Mouse (Mus musculus) kidney, adult 2 months (tissue): ENCODE data around the gene 4930469K13Rik. TPM values are rescaled to one million over a fixed set of nuclear protein-coding genes. Genes with fewer than 3 reads are reported as not detected.
A peak's percentile ranks its signal among the peaks of the same experiment; 100 is the strongest.

Experiments used
- DNase-seq: peaks from one replicate; pipeline ENCODE4 v3.0.0; 2021
- H3K27ac ChIP-seq: fragments of 200-500 bp; 2 replicates; pipeline ENCODE4 v1.5.1; 2012; ENCODE audit warnings: low read depth, low read length, control low read depth, inconsistent platforms; ENCODE audit not compliant: insufficient read depth
- H3K27me3 ChIP-seq: fragments of 200-500 bp; replicated peaks from 2 replicates; pipeline ENCODE4 v1.6.1; 2012; ENCODE audit warnings: mild to moderate bottlenecking, moderate library complexity, low read length, inconsistent platforms; ENCODE audit not compliant: control insufficient read depth, insufficient read depth
- H3K36me3 ChIP-seq: fragments of 200-500 bp; 2 replicates; pipeline ENCODE4 v1.6.1; 2012; ENCODE audit warnings: mild to moderate bottlenecking, moderate library complexity, low read length, inconsistent platforms; ENCODE audit not compliant: control insufficient read depth, insufficient read depth
- H3K4me1 ChIP-seq: fragments of 200-500 bp; 2 replicates; pipeline ENCODE4 v1.6.1; 2011; ENCODE audit warnings: low read length; ENCODE audit not compliant: control insufficient read depth, insufficient read depth
- H3K4me3 ChIP-seq: fragments of 200-500 bp; 2 replicates; pipeline ENCODE4 v1.5.1; 2011; ENCODE audit warnings: mild to moderate bottlenecking, low read depth, low read length, control low read depth; ENCODE audit not compliant: insufficient read depth
- CTCF ChIP-seq: fragments of 200-500 bp; conservative IDR thresholded peaks from 2 replicates; pipeline ENCODE4 v1.5.1; 2011; ENCODE audit warnings: low read depth, mild to moderate bottlenecking, control low read depth, low read length, moderate library complexity, mixed read lengths; ENCODE audit not compliant: insufficient read depth, insufficient read length
- POLR2A ChIP-seq: fragments of 200-500 bp; IDR thresholded peaks from one replicate; pipeline ENCODE4 v1.6.1; 2011; ENCODE audit warnings: low read depth, low read length, control low read depth
- WGBS: fragments of 180-500 bp; shearing (Covaris S2); methylation state at CpG from one replicate; pipeline ENCODE4 v1.1.7; 2018; 5-methylcytosine and 5-hydroxymethylcytosine counted together
- polyA plus RNA-seq: library from polyadenylated mRNA; depleted of rRNA; stranded (reverse); fragments of >200 nt; gene quantifications from 2 replicates; pipeline ENCODE4 v1.2.3, GENCODE M21; 2012

Gene 4930469K13Rik
- polyA plus RNA-seq, 1 experiment: 3.5 TPM

DNA sequence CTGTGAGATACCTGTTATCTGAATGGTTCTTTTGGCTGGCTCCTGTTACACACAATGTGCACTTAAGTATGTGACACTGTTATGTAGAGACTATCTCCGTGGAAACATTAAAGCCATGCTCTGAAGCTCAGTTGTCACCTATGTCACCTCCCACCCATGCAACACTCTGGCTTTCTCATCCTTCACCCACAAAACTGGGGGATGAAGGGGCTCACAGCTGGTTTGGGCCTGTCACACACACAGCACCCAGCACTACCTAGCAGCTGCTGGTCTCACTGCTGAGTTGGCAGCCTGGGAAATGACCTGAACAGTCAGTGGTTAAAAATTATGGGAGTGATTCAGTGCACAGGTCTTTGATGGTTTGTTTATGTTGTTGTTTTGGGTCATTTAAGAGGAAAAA lies 48.3 kb downstream of the 4930469K13Rik start:
- no peaks in the 10 kb centered on the region for H3K27me3 ChIP-seq
- no peaks in the 10 kb centered on the region for H3K36me3 ChIP-seq
- no peak overlapping the region for H3K27ac ChIP-seq
- no peaks in the 10 kb centered on the region for H3K4me1 ChIP-seq
- WGBS: 66% methylated on average over 1 of the region's 1 CpGs
- H3K4me3 ChIP-seq: no peak overlapping the region
- DNase-seq: no peak
- TF ChIP-seq CTCF: no peak
- no peak for TF ChIP-seq POLR2A

DNA sequence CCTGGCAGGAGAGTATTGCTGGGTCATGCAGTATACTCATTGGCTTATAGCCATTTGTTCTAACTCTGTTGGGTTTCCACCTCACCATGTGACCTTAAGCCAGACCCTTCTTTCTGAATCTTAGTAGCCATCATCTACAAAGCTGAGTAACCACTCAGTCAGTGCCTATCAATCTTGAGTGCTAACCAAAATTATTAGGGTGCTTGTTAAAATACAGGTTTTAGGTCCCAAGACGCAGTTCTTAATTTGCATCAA lies 49.3 kb downstream of the 4930469K13Rik start:
- no peaks in the 10 kb centered on the region for H3K4me1 ChIP-seq
- no peaks in the 10 kb centered on the region for H3K27me3 ChIP-seq
- no peaks in the 10 kb centered on the region for H3K36me3 ChIP-seq
- H3K4me3 ChIP-seq: no peak overlapping the region
- DNase-seq: no peak
- no peak for TF ChIP-seq CTCF
- TF ChIP-seq POLR2A: no peak
- H3K27ac ChIP-seq: no peak overlapping the region
- WGBS: 94% methylated on average over 1 of the region's 1 CpGs

DNA sequence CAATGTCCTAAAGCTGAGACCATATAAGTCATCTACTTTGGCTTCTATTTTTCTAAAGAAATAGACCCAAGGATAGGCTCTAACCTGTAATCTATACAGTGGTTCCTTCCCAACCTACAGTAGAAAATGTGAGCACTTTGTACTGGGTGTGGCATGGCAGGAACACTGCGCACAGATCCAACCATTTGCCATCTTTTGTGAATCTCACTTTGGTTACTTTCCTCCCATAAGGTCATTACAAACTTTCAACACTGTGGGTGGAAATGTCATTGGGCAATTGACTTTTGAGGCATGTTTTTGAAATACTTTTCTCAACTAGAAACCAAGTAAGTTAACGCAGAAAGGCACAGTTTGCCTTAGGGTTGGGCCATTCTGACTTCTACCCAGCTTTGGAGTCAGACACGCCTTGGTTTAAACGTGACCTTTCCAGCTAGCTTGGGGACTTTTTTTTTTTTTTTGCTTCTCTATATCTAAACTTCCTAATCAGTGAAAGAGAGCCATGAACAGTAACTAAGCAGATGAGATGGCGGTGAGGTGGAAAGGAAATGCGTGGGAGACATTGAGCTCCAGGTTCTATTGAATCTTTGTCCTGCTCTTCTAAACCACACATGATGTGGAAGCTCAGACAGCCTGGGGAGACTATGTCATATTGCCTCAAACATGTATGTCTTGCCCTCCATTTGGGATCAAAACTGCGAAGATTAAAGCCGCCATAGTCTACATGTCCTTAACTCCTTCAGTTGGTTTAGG lies 49.8 kb downstream of the 4930469K13Rik start:
- TF ChIP-seq CTCF (no peak), POLR2A (no peak)
- Histone ChIP-seq H3K4me1 (no peaks in the 10 kb centered on the region), H3K36me3 (no peaks in the 10 kb centered on the region), H3K27ac (no peak overlapping the region), H3K27me3 (no peaks in the 10 kb centered on the region), H3K4me3 (no peak overlapping the region)
- 85% methylated on average over 8 of the region's 8 CpGs for WGBS
- DNase-seq: no peak

DNA sequence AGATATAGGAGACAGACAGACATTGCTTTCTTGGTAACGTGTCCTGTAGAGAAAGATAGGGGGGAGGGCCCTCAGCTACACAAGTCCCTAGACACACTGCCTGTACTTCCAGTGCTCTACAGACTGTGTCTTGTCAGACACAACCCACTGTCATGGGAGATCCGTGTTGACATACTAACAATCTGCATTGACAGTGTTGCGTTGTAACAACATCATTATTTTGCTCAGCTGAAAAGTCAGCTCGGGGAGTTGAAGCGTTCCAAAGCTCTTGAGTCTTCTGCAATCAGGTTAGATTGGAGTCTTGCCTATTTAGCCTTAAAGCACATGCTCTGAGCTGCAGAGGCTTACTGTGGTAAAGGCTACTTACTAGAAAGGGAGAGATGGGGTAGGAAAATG lies 50.8 kb downstream of the 4930469K13Rik start:
- DNase-seq: no peak
- Histone ChIP-seq H3K27ac (no peak overlapping the region), H3K4me3 (0 out of 2 replicates have a peak overlapping the region, but pooled peaks have one; percentile 25), H3K36me3 (no peaks in the 10 kb centered on the region), H3K27me3 (no peaks in the 10 kb centered on the region), H3K4me1 (no peaks in the 10 kb centered on the region)
- TF ChIP-seq CTCF: no peak
- no peak for TF ChIP-seq POLR2A
- WGBS: 88% methylated on average over 5 of the region's 5 CpGs

DNA sequence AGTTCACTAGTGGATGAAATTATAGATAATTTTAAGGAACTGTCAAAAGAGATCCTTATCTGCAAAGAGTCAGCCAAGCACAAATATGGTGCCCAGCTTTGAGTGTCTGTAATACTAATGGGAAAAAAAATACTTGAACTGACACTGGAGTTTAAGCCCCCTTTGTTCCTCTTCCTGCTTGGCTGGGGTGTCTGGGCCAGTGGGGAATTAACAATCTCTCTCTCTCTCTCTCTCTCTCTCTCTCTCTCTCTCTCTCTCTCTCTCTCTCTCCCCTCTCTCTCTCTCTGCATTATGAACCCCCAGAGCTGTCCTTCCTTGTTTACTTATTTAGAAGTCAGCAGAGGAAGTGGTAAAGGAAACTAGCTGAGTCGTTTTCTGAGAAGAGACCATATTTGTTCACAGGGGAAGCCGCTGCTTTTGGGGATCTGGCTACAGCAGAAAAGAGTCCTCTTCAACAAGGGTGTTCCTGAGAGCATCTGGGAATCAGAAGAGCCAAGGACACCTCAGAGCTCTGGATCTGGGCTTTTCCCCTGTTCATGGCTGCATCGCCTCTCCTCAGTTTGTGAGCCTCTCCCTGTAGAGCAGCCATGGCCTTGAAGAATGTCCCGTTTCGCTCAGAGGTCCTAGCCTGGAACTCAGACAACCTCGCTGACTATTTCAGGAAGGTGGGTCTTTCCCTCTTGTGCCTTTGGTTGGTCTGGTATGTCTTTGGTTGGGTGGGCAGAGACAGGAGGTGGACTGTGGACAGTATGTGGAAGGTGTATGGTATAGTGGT lies 51.4 kb downstream of the 4930469K13Rik start, which contains the start of gene Lcp2:
Gene Lcp2 (plus strand): TSS at position 154 of the 775 bp plus-strand sequence.
- 76% methylated on average over 6 of the region's 6 CpGs for WGBS
- Histone ChIP-seq H3K27me3 (no peaks in the 10 kb centered on the region), H3K4me3 (0 out of 2 replicates have a peak within 1 kb of the TSS, but pooled peaks have one; percentile 25), H3K36me3 (no peaks in the 10 kb centered on the region), H3K27ac (no peak within 1 kb of the TSS), H3K4me1 (no peaks in the 10 kb centered on the region)
- TF ChIP-seq POLR2A: no peak
- TF ChIP-seq CTCF: no peak
- DNase-seq: peak; percentile 2

DNA sequence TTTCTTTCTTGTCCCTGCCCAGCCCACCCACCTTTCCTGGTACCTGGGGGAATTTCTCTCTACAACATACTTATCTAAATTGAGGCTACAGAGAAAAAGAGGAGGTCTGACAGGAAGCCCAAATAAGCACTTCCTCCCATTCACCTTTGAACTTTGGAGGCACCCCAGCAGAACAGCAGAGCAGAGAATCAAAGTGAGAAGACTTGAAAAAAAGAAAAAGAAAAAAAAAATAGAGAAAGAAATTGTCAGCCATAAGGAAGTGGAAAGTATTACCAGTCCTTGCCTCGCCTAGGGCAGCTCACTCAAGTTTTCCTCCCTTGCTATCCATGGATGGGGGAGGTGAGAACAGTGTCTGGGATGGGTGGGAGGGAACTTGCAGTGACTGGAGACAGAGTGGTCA lies 55.5 kb downstream of the 4930469K13Rik start:
- no peak overlapping the region for H3K27ac ChIP-seq
- no peaks in the 10 kb centered on the region for H3K4me1 ChIP-seq
- H3K36me3 ChIP-seq: no peaks in the 10 kb centered on the region
- H3K4me3 ChIP-seq: no peak overlapping the region
- DNase-seq: no peak
- no peaks in the 10 kb centered on the region for H3K27me3 ChIP-seq
- TF ChIP-seq CTCF (no peak), POLR2A (no peak)
- 30% methylated on average over 1 of the region's 1 CpGs for WGBS

DNA sequence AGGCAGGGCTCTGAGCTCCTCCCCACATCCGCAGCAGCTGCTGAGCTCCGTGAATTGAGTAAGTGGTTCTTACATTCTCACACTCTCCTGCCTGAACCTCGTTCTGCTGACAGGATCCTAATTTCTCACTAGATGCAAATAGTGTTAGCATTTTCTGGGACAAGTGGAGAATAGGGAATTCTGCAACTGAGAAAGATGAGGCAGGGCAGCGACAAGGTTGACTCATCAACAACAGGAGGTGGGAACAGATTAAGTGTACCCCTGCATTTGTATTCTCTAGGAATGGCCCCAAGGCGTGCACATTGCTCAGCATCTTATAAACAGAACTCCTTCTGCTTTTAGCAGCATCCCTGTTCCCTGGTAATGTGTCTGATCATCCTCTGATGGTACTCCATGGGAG lies 58.3 kb downstream of the 4930469K13Rik start:
- WGBS: 83% methylated on average over 5 of the region's 5 CpGs
- no peaks in the 10 kb centered on the region for H3K27me3 ChIP-seq
- H3K4me1 ChIP-seq: no peaks in the 10 kb centered on the region
- no peak overlapping the region for H3K4me3 ChIP-seq
- H3K27ac ChIP-seq: no peak overlapping the region
- no peaks in the 10 kb centered on the region for H3K36me3 ChIP-seq
- TF ChIP-seq POLR2A (no peak), CTCF (no peak)
- DNase-seq: no peak
